Comparison of ENCODE assay signal across 13 mouse cellular contexts in the genomic region with DNA sequence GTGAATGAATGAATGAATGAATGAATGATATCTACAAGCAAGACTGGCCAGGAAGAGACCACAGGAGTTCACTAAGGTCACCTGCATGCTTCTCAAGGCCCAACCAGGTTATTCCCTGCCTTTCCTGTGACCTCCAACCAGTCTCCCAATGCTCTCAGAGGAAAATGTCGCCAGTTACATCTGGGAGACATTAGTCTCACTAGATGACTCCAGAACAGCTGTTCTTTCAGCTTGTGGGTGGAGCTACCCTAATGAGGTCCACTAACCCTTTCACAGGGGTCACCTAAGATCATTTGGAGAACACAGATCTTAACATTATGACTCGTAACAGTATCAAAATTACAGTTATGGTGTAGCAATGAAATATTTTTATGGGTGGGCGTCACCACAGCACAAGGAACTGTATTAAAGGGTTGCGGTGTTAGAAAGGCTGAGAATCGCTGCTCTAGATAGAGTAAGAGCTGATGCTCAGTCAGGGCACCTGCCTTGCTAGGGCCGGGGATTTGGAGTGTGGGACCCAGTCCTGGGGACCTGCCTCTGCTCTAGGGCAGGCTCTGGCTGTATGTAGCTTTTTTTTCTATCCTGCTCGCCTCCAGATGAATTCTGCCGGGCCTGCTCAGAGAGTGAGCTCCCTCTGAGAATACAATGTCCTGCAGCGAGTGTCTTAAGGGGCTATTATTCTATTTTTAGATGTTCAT.
"Had no signal": no experiment of that assay in that cellular context is flagged by ENCODE, and none has a peak within 500 bp of the region (broad histone marks: within the 10 kb centered on the region; RNA-seq: fewer than 3 reads in every experiment).

No protein-coding gene starts in this region.

- H3K9me3 ChIP-seq: limb, embryonic 15.5 days; midbrain, embryonic 10.5 days; neural tube, embryonic 12.5 days had no signal

- H3K27ac ChIP-seq: left cerebral cortex, adult 2 months; limb, embryonic 15.5 days; liver, embryonic 12.5 days; midbrain, embryonic 10.5 days; neural tube, embryonic 12.5 days; stomach, postnatal 0 days had no signal

- H3K4me3 ChIP-seq: left cerebral cortex, adult 2 months; limb, embryonic 15.5 days; liver, embryonic 12.5 days; midbrain, embryonic 10.5 days; myocyte; neural tube, embryonic 12.5 days had no signal

- H3K36me3 ChIP-seq: limb, embryonic 15.5 days; liver, embryonic 12.5 days; midbrain, embryonic 10.5 days; neural tube, embryonic 12.5 days had no signal

- H3K9ac ChIP-seq: limb, embryonic 15.5 days; liver, embryonic 12.5 days; lung, embryonic 14.5 days; neural tube, embryonic 12.5 days had no signal

- H3K4me1 ChIP-seq: liver, embryonic 12.5 days had no signal

- ATAC-seq: liver, embryonic 12.5 days had no signal

- H3K4me2 ChIP-seq: limb, embryonic 15.5 days; liver, embryonic 12.5 days; lung, embryonic 14.5 days; neural tube, embryonic 12.5 days had no signal

- H3K27me3 ChIP-seq: limb, embryonic 15.5 days; liver, embryonic 12.5 days; neural tube, embryonic 12.5 days had no signal

- DNase-seq: kidney, adult 8-10 months; kidney, postnatal 25 days; lung, embryonic 14.5 days; lung, postnatal 14 days; midbrain, embryonic 14.5 days; thymus, postnatal 4 days had no signal
